ENCODE assay signal across 27 mouse cellular contexts in the genomic region with DNA sequence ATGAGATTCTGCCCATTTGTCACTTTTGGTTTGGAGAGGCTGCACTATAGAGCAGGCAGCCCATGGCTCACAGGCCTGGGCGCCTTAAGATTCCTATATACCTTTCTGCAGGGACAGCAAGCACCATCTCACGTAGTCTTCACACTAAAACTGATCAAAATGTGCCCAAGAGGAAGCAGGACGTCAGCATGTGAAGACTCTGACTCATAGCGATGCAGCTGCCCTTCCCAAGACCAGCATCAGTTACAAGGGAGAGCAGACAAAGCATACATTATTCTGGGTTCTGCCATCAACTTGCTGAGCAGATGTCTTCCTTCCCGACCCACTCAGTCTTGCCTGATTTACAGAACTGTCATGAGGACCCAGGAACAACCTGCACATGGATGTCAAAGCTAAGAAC. TPM values are rescaled to one million over a fixed set of nuclear protein-coding genes. Genes with fewer than 3 reads are reported as not detected.
DNase-seq lines count a peak whose midpoint lies in the region; ATAC-seq lines count a peak whose summit lies in the region.
"Had no signal": no experiment of that assay in that cellular context is flagged by ENCODE, and none has a peak within 500 bp of the region (broad histone marks: within the 10 kb centered on the region; RNA-seq: fewer than 3 reads in every experiment).

No protein-coding gene starts in this region.

- no peak overlapping the region for H3K27ac ChIP-seq in neural tube, embryonic 13.5 days (replicated peaks)
- H3K27ac ChIP-seq: forebrain, embryonic 10.5 days; forebrain, embryonic 13.5 days; hindbrain, embryonic 10.5 days; hindbrain, embryonic 13.5 days; intestine, embryonic 15.5 days had no signal

- no peaks in the 10 kb centered on the region for H3K36me3 ChIP-seq in neural tube, embryonic 13.5 days
- H3K36me3 ChIP-seq: forebrain, embryonic 10.5 days; hindbrain, embryonic 10.5 days; hindbrain, embryonic 13.5 days; intestine, embryonic 15.5 days had no signal

- no peak overlapping the region for H3K4me3 ChIP-seq in neural tube, embryonic 13.5 days
- H3K4me3 ChIP-seq: forebrain, embryonic 10.5 days; forebrain, embryonic 13.5 days; hindbrain, embryonic 10.5 days; hindbrain, embryonic 13.5 days; intestine, embryonic 15.5 days had no signal

- peaks cover 28% of the 10 kb centered on the region for H3K4me1 ChIP-seq in neural tube, embryonic 13.5 days (replicated peaks)
- H3K4me1 ChIP-seq: intestine, embryonic 15.5 days had no signal

- H3K4me2 ChIP-seq in neural tube, embryonic 13.5 days, result no peak overlapping the region
- H3K4me2 ChIP-seq: forebrain, embryonic 13.5 days; heart, embryonic 11.5 days; hindbrain, embryonic 13.5 days; intestine, embryonic 15.5 days had no signal

- H3K27me3 ChIP-seq in neural tube, embryonic 13.5 days, result no peaks in the 10 kb centered on the region
- H3K27me3 ChIP-seq: forebrain, embryonic 13.5 days; hindbrain, embryonic 13.5 days; intestine, embryonic 15.5 days; Patski had no signal

- no peaks in the 10 kb centered on the region for H3K9me3 ChIP-seq in neural tube, embryonic 13.5 days
- H3K9me3 ChIP-seq: forebrain, embryonic 10.5 days; forebrain, embryonic 13.5 days; hindbrain, embryonic 10.5 days; hindbrain, embryonic 13.5 days; intestine, embryonic 15.5 days had no signal

- WGBS in neural tube, embryonic 13.5 days, result 58% methylated on average over 5 of the region's 5 CpGs

- H3K9ac ChIP-seq in neural tube, embryonic 13.5 days, result no peak overlapping the region
- H3K9ac ChIP-seq: forebrain, embryonic 13.5 days; hindbrain, embryonic 13.5 days; intestine, embryonic 15.5 days had no signal

- no peak for DNase-seq in frontal cortex, postnatal 10 days (ENCODE audit: low spot score in 2 of 2)
- DNase-seq in neural tube, embryonic 10.5 days (ENCODE audit: extremely low spot score, low spot score), result no peak
- DNase-seq in brain, adult 2 months (ENCODE audit: low read depth, low spot score), result peak; percentile 31
- no peak for DNase-seq in adrenal gland, postnatal 36 days
- DNase-seq in adrenal gland, postnatal 4 days (ENCODE audit: low spot score in 2 of 2), result no peak
- no peak for DNase-seq in cerebellum, postnatal 14 days
- DNase-seq: adrenal gland, adult 2 months; adrenal gland, postnatal 14 days; B cell, adult 2 months; cerebellum, adult 11 months; cerebellum, adult 2 months; cerebellum, adult 9-11 months; gastrocnemius, postnatal 25 days; heart, postnatal 36 days; kidney, adult 11 months had no signal

- ATAC-seq in frontal cortex, adult (ENCODE audit: low TSS enrichment), result peak; percentile 65
- 0 out of 2 replicates have a peak, but pooled peaks have one; percentile 28 for ATAC-seq in neural tube, embryonic 13.5 days (ENCODE audit: low read depth)
- ATAC-seq: CD4-positive, CD25-positive, alpha-beta regulatory T cell, adult 4 months; forebrain, embryonic 13.5 days; forebrain, embryonic 16.5 days; hindbrain, embryonic 16.5 days; intestine, embryonic 15.5 days; Patski had no signal

RNA-seq across cellular contexts. Expression of a gene that starts 45.9 kb away (rescaled TPM):
- polyA plus RNA-seq in neural tube, embryonic 13.5 days (2015; fragmentation: Nextera tagmentation; extraction: Ambion mirVana), result 143 and 151 TPM in 2 replicates
- total RNA-seq in adrenal gland, postnatal 36 days (2021), result 10 to 100 TPM; 36.7 to 44.0 TPM
- total RNA-seq in adrenal gland, postnatal 4 days (2021), result 10 to 100 TPM; 36.1 to 36.2 TPM

RNA-seq across cellular contexts. Expression of a gene that starts 58.4 kb away (rescaled TPM):
- polyA plus RNA-seq in neural tube, embryonic 13.5 days (2015; fragmentation: Nextera tagmentation; extraction: Ambion mirVana), result 4.5 and 4.8 TPM in 2 replicates
- total RNA-seq in adrenal gland, postnatal 36 days (2021), result 1 to 10 TPM; 4.8 to 5.0 TPM
- total RNA-seq in adrenal gland, postnatal 4 days (2021), result 10 to 100 TPM; 10.5 to 15.9 TPM
